Mouse (Mus musculus) limb, embryonic 15.5 days (tissue): ENCODE results near the gene Prss42. TPM values are rescaled to one million over a fixed set of nuclear protein-coding genes. Genes with fewer than 3 reads are reported as not detected.

Experiments used
- ATAC-seq: fragments of 200-750 bp; cut with Nextera tagmentation; 2 replicates; pipeline ENCODE4 v1.8.0; 2017; ENCODE audit warnings: low read depth, moderate TSS enrichment; ENCODE audit not compliant: insufficient number of reproducible peaks, low FRiP score, low TSS enrichment
- H3K27ac ChIP-seq: fragments of 300-500 bp; sonication (generic); 2 replicates; pipeline ENCODE4 v1.5.1; 2015; ENCODE audit warnings: moderate library complexity, mild to moderate bottlenecking, inconsistent platforms
- H3K27me3 ChIP-seq: fragments of 300-500 bp; sonication (generic); 2 replicates; pipeline ENCODE4 v1.6.1; 2015; ENCODE audit warnings: inconsistent platforms
- H3K36me3 ChIP-seq: fragments of 300-500 bp; sonication (generic); 2 replicates; pipeline ENCODE4 v1.6.1; 2015; ENCODE audit warnings: inconsistent platforms
- H3K4me1 ChIP-seq: fragments of 300-500 bp; sonication (generic); 2 replicates; pipeline ENCODE4 v1.6.1; 2015; ENCODE audit warnings: inconsistent platforms
- H3K4me2 ChIP-seq: fragments of 300-500 bp; sonication (generic); 2 replicates; pipeline ENCODE4 v1.6.1; 2015; ENCODE audit warnings: mild to moderate bottlenecking, inconsistent platforms
- H3K4me3 ChIP-seq: fragments of 300-500 bp; sonication (generic); 2 replicates; pipeline ENCODE4 v1.5.1; 2015; ENCODE audit warnings: mild to moderate bottlenecking, inconsistent platforms
- H3K9ac ChIP-seq: fragments of 300-500 bp; sonication (generic); 2 replicates; pipeline ENCODE4 v1.6.1; 2015; ENCODE audit warnings: inconsistent platforms
- H3K9me3 ChIP-seq: fragments of 300-500 bp; sonication (generic); 2 replicates; pipeline ENCODE4 v1.6.1; 2016; ENCODE audit warnings: inconsistent platforms
- WGBS: fragments of 180-500 bp; shearing (Covaris S2); methylation state at CpG from one replicate; pipeline ENCODE4 v1.1.7; 2015; 5-methylcytosine and 5-hydroxymethylcytosine counted together
- polyA plus RNA-seq: library from polyadenylated mRNA; unstranded; fragments of >200 nt; fragmentation: Nextera tagmentation; extraction: Ambion mirVana; gene quantifications from 2 replicates; pipeline ENCODE4 v1.2.1, GENCODE M21; 2015

Prss42 gene
- polyA plus RNA-seq, 1 experiment from 2014 or later: not detected

- Histone ChIP-seq H3K9me3 (no peaks in the 10 kb centered on the region), H3K36me3 (no peaks in the 10 kb centered on the region), H3K4me2 (no peak overlapping the region), H3K27me3 (no peaks in the 10 kb centered on the region), H3K4me3 (no peak overlapping the region), H3K27ac (no peak overlapping the region), H3K9ac (no peak overlapping the region), H3K4me1 (peaks cover 13% of the 10 kb centered on the region)
- ATAC-seq: no peak
- WGBS: 90% methylated on average over 10 of the region's 10 CpGs
Observed at GRCm38 (mm10) chr9:110772336-110772735, 25.6 kb upstream of the Prss42 start.

DNA sequence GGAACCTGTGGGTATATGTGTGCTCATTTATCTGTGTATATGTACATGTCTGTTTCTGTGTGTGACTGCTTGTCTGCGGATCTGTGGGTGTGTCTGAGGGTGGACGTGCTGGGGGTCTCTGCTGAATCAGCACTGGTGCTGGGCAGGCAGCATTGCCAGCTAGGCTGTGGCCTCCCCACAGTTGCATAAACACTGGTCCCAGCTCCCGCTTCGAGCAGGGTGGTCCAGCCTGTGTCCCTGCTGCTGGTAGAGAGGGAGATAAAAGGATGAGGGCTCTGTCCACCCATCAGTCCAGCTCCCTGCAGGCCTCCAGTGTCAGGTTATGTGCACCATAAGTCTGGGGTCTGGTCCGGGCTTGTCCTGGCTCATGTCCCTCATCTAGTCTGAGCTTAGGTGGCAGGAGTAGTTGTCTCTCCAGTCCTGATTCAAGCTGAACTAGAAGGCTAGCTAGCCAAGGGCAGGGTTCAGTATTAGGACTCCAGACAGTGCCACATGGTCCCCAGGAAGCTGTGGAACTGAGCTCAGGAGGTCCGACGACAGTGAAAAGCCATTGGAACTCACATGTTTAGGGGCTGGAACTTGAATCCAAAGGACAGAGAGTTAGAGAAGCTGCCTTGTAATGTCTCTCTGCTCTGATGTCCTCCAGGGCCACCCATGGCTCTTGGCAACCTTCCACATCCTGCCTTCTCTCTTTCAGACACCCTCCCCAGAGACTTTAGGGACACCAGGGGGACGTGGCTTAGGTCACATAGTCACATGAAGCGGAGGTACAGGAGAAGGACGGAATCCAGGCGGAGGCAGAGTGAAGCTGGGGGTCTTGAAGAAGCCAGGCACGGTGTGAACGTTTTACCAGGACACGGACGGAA, 23.3 kb upstream of the Prss42 start:
- ATAC-seq: no peak
- peak overlapping the region; percentile 38 for H3K27ac ChIP-seq
- WGBS: 64% methylated on average over 15 of the region's 15 CpGs

DNA sequence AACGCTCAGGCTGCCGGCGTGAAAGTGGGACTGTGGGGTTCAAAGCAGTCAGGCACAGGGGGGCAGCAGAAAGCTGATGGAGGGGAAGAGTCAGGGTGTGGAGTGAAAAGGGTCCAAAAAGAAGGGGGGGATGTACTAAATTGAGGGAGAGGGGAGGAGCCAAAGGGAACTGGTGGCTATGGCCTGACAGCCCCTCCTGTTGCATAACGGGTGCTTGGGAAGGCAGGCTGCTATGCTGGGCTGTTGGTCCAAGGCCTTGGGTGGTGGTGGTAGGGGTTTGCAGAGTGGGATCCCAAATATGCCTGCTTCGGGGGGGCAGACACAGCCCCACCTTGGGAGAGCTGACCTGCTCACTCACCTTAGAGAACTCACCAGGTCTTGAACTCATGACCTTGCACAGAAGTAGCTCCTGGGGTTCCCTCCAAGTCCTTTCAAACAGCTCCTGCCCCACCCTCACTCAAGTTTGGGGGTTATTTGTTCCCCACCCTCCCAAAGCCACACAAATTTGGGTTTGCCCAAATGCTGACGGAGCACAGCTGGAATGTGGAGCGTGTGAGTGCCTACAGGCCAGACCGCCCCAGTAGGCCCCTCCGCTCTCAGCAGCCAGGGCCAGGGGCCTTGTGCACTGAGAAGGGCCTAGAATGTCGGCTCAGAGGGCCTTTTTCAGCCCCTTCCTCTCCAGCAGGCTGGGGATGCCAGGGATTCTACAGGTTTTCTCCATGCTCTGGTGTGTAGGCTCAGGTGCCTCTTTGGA, 22.5 kb upstream of the Prss42 start:
- Histone ChIP-seq H3K27me3 (peaks cover 2% of the 10 kb centered on the region; the same call in 1 of the 2 replicates), H3K4me3 (no peak overlapping the region), H3K9ac (no peak overlapping the region), H3K36me3 (no peaks in the 10 kb centered on the region), H3K4me2 (no peak overlapping the region), H3K27ac (peak overlapping the region; percentile 47), H3K4me1 (peaks cover 30% of the 10 kb centered on the region), H3K9me3 (no peaks in the 10 kb centered on the region)
- ATAC-seq: no peak
- 66% methylated on average over 10 of the region's 10 CpGs for WGBS

More for the DNA sequence above, 23.3 kb upstream of the Prss42 start:
- no peaks in the 10 kb centered on the region for H3K9me3 ChIP-seq
- H3K27me3 ChIP-seq: no peaks in the 10 kb centered on the region
- H3K4me1 ChIP-seq: peaks cover 28% of the 10 kb centered on the region
- H3K4me2 ChIP-seq: no peak overlapping the region
- H3K9ac ChIP-seq: no peak overlapping the region
- no peaks in the 10 kb centered on the region for H3K36me3 ChIP-seq
- H3K4me3 ChIP-seq: no peak overlapping the region

DNA sequence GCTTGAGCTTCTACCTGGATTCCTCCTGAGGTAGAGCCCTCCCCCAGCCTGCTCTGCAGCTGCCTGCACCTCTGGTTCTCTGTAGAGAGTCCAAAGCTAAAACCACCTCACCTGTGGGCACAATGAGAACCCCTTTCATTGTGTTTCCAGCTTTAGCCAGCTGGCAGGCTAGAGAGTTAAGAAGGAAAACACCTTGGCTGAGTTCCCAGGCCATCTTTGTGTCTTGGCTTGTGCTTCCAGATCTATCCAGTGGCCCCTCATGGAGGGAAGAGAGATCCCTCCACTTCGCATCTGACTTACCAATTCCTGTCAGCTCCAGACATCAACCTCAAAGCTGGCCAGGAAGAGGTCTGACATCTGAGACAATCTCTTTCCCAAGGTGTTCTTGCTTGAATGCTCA, 19.9 kb upstream of the Prss42 start:
- Histone ChIP-seq H3K4me1 (peaks cover 48% of the 10 kb centered on the region), H3K9ac (no peak overlapping the region)

DNA sequence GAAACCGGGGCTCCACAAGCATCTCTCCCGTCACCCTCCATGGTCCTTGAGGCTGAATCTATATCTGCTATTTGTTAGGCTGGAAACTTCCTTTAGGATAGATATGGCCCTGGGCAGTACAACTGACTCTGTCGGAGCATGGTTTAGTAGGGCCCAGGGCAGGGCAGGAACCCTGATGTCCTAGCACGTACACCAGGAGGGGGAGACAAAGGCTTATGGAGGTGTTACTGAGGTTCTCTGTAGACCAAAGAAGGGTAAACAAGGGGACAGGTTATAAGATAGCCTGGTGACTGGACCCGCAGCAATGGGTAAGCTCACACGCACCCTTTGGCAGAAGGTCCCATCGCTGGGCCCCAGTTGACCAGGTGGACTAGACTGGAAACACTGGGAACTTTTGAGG, 19.4 kb upstream of the Prss42 start:
- 69% methylated on average over 7 of the region's 7 CpGs for WGBS
- Histone ChIP-seq H3K27ac (0 out of 2 replicates have a peak overlapping the region, but pooled peaks have one; percentile 22), H3K9me3 (no peaks in the 10 kb centered on the region)

More for the DNA sequence above, 19.9 kb upstream of the Prss42 start:
- H3K27ac ChIP-seq: no peak overlapping the region
- H3K4me3 ChIP-seq: no peak overlapping the region
- no peak for ATAC-seq
- peaks cover 4% of the 10 kb centered on the region; the same call in 1 of the 2 replicates for H3K27me3 ChIP-seq
- H3K4me2 ChIP-seq: no peak overlapping the region
- H3K9me3 ChIP-seq: no peaks in the 10 kb centered on the region
- H3K36me3 ChIP-seq: no peaks in the 10 kb centered on the region
- 79% methylated on average over 1 of the region's 1 CpGs for WGBS

DNA sequence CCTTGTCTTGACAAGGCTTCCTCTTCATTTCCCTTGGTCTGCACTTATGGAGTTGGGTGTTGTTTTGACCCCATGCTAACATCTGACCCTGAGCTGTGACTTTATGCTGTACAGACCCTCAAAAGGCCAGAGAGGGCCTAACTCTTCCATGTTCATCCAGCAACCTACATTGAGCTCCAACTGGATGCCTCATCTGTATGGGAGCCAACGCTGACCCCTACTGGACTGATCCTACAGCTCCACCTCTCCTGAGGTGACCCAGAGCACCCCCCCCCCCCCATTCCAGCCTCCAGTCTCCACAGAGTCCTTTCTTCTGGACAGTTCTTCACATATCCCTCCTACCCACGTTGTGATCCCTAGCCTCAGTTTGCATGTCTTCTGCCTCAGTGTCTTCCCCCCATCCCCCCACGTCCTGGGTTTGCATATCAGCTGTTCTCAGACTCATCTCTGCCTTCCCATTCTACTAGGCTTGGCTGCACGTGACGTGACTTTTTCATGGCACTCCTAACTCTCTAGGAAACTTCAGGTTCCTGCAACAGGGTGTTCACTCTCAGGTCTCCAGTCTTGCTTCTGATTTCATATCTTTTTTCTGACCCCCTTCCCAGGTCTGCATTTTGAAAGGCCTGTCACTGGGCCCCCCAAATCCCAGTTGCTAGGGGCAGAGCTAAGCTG, 18.6 kb upstream of the Prss42 start:
- Histone ChIP-seq H3K27me3 (peaks cover 4% of the 10 kb centered on the region; the same call in 1 of the 2 replicates), H3K27ac (no peak overlapping the region), H3K4me2 (no peak overlapping the region), H3K4me3 (no peak overlapping the region), H3K36me3 (no peaks in the 10 kb centered on the region), H3K9me3 (no peaks in the 10 kb centered on the region), H3K4me1 (peaks cover 48% of the 10 kb centered on the region), H3K9ac (no peak overlapping the region)
- WGBS: 57% methylated on average over 5 of the region's 5 CpGs
- no peak for ATAC-seq

More for the DNA sequence above, 19.4 kb upstream of the Prss42 start:
- no peak for ATAC-seq
- no peak overlapping the region for H3K4me2 ChIP-seq
- no peak overlapping the region for H3K4me3 ChIP-seq
- H3K9ac ChIP-seq: no peak overlapping the region
- no peaks in the 10 kb centered on the region for H3K36me3 ChIP-seq
- peaks cover 4% of the 10 kb centered on the region; the same call in 1 of the 2 replicates for H3K27me3 ChIP-seq
- H3K4me1 ChIP-seq: peaks cover 48% of the 10 kb centered on the region

- Histone ChIP-seq H3K4me2 (peak overlapping the region; percentile 80), H3K9ac (peak overlapping the region; percentile 37), H3K4me3 (peak overlapping the region; percentile 49), H3K36me3 (no peaks in the 10 kb centered on the region), H3K4me1 (peaks cover 35% of the 10 kb centered on the region), H3K27me3 (peaks cover 4% of the 10 kb centered on the region; the same call in 1 of the 2 replicates), H3K9me3 (no peaks in the 10 kb centered on the region), H3K27ac (peak overlapping the region; percentile 82)
- ATAC-seq: peak; percentile 91
- under 1% methylated on average over 43 of the region's 43 CpGs for WGBS
Observed at GRCm38 (mm10) chr9:110781256-110781721, 16.7 kb upstream of the Prss42 start.

DNA sequence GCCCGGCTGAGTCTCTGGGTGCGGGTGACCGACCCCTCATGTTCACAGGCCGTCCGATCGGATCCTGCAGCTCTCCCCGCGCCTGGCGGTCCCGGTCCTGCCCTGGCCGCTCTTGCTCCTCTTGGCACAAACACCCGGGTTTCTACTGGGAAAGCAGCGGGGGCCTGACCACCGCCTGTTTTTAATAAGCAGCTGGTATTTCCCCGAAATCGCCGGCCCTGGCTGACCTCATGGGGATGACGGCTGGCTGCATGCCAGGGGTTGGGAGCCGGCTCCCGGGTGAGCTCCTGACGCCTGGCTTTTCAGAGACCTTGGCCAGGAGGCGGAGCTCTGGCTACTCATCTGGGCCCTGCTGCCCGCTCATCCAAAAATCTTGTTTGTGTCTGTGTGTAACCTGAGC, 16.2 kb upstream of the Prss42 start:
- Histone ChIP-seq H3K4me2 (peak overlapping the region; percentile 80), H3K9me3 (no peaks in the 10 kb centered on the region), H3K4me1 (peaks cover 35% of the 10 kb centered on the region), H3K36me3 (no peaks in the 10 kb centered on the region), H3K27me3 (peaks cover 4% of the 10 kb centered on the region; the same call in 1 of the 2 replicates), H3K4me3 (peak overlapping the region; percentile 49), H3K9ac (peak overlapping the region; percentile 37; the same call in 1 of the 2 replicates), H3K27ac (peak overlapping the region; percentile 82)
- WGBS: under 1% methylated on average over 23 of the region's 23 CpGs
- peak; percentile 70 for ATAC-seq

DNA sequence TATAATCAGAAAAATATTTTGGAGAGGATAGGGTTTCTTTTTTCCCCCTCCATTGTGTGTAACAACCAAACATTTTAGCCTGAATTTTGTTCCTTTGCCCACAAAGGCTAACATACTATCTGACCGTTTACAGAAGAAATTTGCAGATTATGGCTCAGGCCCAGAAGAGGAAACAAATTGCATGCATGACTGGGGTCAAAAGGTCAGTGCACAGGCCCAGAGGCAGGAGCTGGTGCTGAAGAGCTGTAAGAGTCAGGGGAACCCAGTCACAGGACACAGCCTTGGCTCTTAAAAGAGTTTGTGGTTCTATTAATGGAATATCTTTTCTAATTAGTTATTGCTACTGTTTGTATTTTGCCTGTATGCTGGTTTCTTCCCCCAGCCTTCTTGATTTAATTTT, 14.4 kb upstream of the Prss42 start:
- Histone ChIP-seq H3K4me3 (no peak overlapping the region), H3K27ac (no peak overlapping the region), H3K9me3 (no peaks in the 10 kb centered on the region), H3K4me1 (peaks cover 27% of the 10 kb centered on the region), H3K27me3 (peaks cover 4% of the 10 kb centered on the region; the same call in 1 of the 2 replicates), H3K9ac (no peak overlapping the region), H3K4me2 (no peak overlapping the region), H3K36me3 (no peaks in the 10 kb centered on the region)
- WGBS: 20% methylated on average over 1 of the region's 1 CpGs
- ATAC-seq: no peak

GRCm38 (mm10) chr9:110788169-110788568, 9.8 kb upstream of the Prss42 start:
- 85% methylated on average over 3 of the region's 3 CpGs for WGBS
- no peak for ATAC-seq

DNA sequence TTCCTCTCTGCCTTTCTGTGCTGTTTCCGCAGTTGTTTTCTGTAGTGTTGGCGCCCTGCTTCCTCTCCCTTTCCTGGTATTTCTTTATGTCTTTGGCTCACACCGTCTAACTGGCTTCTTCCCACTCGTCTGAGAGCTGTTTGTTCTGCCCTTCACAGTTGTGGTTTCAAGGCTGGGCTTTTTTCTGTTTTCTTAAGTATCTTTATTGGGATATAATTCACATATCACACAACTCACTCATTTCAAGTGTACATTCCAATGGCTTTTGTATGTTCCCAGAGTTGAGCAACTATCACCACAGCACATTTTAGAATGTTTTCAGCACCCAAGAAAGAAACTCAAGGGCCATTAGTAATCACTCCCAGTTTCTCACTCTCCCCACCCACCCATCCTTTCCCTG, 7.5 kb upstream of the Prss42 start:
- no peak overlapping the region for H3K4me3 ChIP-seq
- H3K4me2 ChIP-seq: no peak overlapping the region
- H3K4me1 ChIP-seq: no peaks in the 10 kb centered on the region
- H3K36me3 ChIP-seq: no peaks in the 10 kb centered on the region
- H3K9me3 ChIP-seq: no peaks in the 10 kb centered on the region
- 65% methylated on average over 4 of the region's 4 CpGs for WGBS
- H3K9ac ChIP-seq: no peak overlapping the region
- 0 out of 2 replicates have a peak, but pooled peaks cover 3% of the 10 kb centered on the region for H3K27me3 ChIP-seq
- ATAC-seq: no peak
- H3K27ac ChIP-seq: no peak overlapping the region

More at GRCm38 (mm10) chr9:110788169-110788568, 9.8 kb upstream of the Prss42 start:
- Histone ChIP-seq H3K4me2 (no peak overlapping the region), H3K9ac (no peak overlapping the region), H3K27ac (no peak overlapping the region), H3K27me3 (no peaks in the 10 kb centered on the region), H3K9me3 (no peaks in the 10 kb centered on the region), H3K36me3 (no peaks in the 10 kb centered on the region), H3K4me3 (no peak overlapping the region), H3K4me1 (no peaks in the 10 kb centered on the region)
